Mouse (Mus musculus): Measurements from ENCODE around the gene Vmn1r4.

Gene Vmn1r4

GRCm38 (mm10) chr6:56917578-56918368, 6.0 kb upstream of the Vmn1r4 start:
- DNase-seq, result no peak

GRCm38 (mm10) chr6:56919330-56920044, 4.3 kb upstream of the Vmn1r4 start:
- no peak for DNase-seq

GRCm38 (mm10) chr6:56920222-56921092, 3.4 kb upstream of the Vmn1r4 start:
- no peak for DNase-seq

- no peak for DNase-seq
Observed at GRCm38 (mm10) chr6:56923331-56923725, 487 bp upstream of the Vmn1r4 start.

GRCm38 (mm10) chr6:56931648-56932415, 8.0 kb downstream of the Vmn1r4 start:
- no peak for DNase-seq

- no peak for DNase-seq
Observed at GRCm38 (mm10) chr6:56932464-56932863, 8.6 kb downstream of the Vmn1r4 start.

- no peak for DNase-seq
Observed at GRCm38 (mm10) chr6:56934366-56934765, 10.6 kb downstream of the Vmn1r4 start.

GRCm38 (mm10) chr6:56956436-56956835, 32.6 kb downstream of the Vmn1r4 start:
- no peak for DNase-seq

GRCm38 (mm10) chr6:56969973-56970372, 46.2 kb downstream of the Vmn1r4 start, which contains the start of gene Vmn1r5:
Gene Vmn1r5 (plus strand): TSS chr6:56970273.
- no peak for DNase-seq

- DNase-seq, result no peak
Observed at GRCm38 (mm10) chr6:56996943-56997342, 73.1 kb downstream of the Vmn1r4 start, which contains the start of gene Vmn1r6. Gene Vmn1r6 (plus strand): TSS chr6:56997243.
